Mouse (Mus musculus) lung, embryonic 15.5 days (tissue): ENCODE measurements around the gene Trim12c. TPM values are rescaled to one million over a fixed set of nuclear protein-coding genes. Genes with fewer than 3 reads are reported as not detected.
"Not testable (repeated sequence)": the region's sequence is repeated elsewhere in the genome, so short reads cannot be mapped to it uniquely, and the experiment has no call there.

Source experiments
- ATAC-seq: fragments of 200-750 bp; cut with Nextera tagmentation; 2 replicates; pipeline ENCODE4 v1.8.0; 2017; ENCODE audit warnings: moderate number of reproducible peaks, borderline replicate concordance; ENCODE audit not compliant: low FRiP score, low TSS enrichment; ENCODE audit errors: extremely low read depth
- H3K27ac ChIP-seq: fragments of 300-500 bp; sonication (generic); 2 replicates; pipeline ENCODE4 v1.5.1; 2015; ENCODE audit warnings: moderate library complexity, mild to moderate bottlenecking, inconsistent platforms
- H3K27me3 ChIP-seq: fragments of 300-500 bp; sonication (generic); 2 replicates; pipeline ENCODE4 v1.6.1; 2015; ENCODE audit warnings: inconsistent platforms
- H3K36me3 ChIP-seq: fragments of 300-500 bp; sonication (generic); 2 replicates; pipeline ENCODE4 v1.6.1; 2015; ENCODE audit warnings: inconsistent platforms
- H3K4me1 ChIP-seq: fragments of 300-500 bp; sonication (generic); 2 replicates; pipeline ENCODE4 v1.6.1; 2015; ENCODE audit warnings: inconsistent platforms
- H3K4me2 ChIP-seq: fragments of 300-500 bp; sonication (generic); 2 replicates; pipeline ENCODE4 v1.6.1; 2015; ENCODE audit warnings: inconsistent platforms, mild to moderate bottlenecking, moderate library complexity
- H3K4me3 ChIP-seq: fragments of 300-500 bp; sonication (generic); 2 replicates; pipeline ENCODE4 v1.5.1; 2015; ENCODE audit warnings: mild to moderate bottlenecking, inconsistent platforms
- H3K9ac ChIP-seq: fragments of 300-500 bp; sonication (generic); 2 replicates; pipeline ENCODE4 v1.6.1; 2015; ENCODE audit warnings: inconsistent platforms
- H3K9me3 ChIP-seq: fragments of 300-500 bp; sonication (generic); 2 replicates; pipeline ENCODE4 v1.6.1; 2016; ENCODE audit warnings: inconsistent platforms
- WGBS: fragments of 180-500 bp; shearing (Covaris S2); methylation state at CpG from one replicate; pipeline ENCODE4 v1.1.7; 2015; 5-methylcytosine and 5-hydroxymethylcytosine counted together
- polyA plus RNA-seq: library from polyadenylated mRNA; unstranded; fragments of >200 nt; fragmentation: Nextera tagmentation; extraction: Ambion mirVana; gene quantifications from 2 replicates; pipeline ENCODE4 v1.2.1, GENCODE M21; 2015

Gene Trim12c
- polyA plus RNA-seq, 1 experiment from 2014 or later = 2.3 TPM

GRCm38 (mm10) chr7:104315369-104316080 lies 37.6 kb downstream of the Trim12c start, which contains the start of gene Trim12a:
TSS of gene Trim12a (minus strand) at chr7:104315466.
- peak; percentile 89 for ATAC-seq
- not testable (repeated sequence) for H3K27ac ChIP-seq, H3K4me1 ChIP-seq, H3K9me3 ChIP-seq, H3K36me3 ChIP-seq, H3K27me3 ChIP-seq
- H3K4me3 ChIP-seq = peak within 1 kb of the TSS; percentile 48
- H3K4me2 ChIP-seq = peak within 1 kb of the TSS; percentile 54
- 16% methylated on average over 4 of the region's 4 CpGs for WGBS
- peak within 1 kb of the TSS; percentile 37 for H3K9ac ChIP-seq

- Histone ChIP-seq H3K4me2 (peak overlapping the region; percentile 54), H3K9me3 (no peaks in the 10 kb centered on the region), H3K27me3 (no peaks in the 10 kb centered on the region), H3K4me3 (peak overlapping the region; percentile 48), H3K36me3 (no peaks in the 10 kb centered on the region), H3K4me1 (no peaks in the 10 kb centered on the region), H3K27ac (no peak overlapping the region), H3K9ac (peak overlapping the region; percentile 37)
- WGBS = 10% methylated on average over 15 of the region's 15 CpGs
- peak; percentile 59; the same call in 1 of the 2 replicates for ATAC-seq
Measured at GRCm38 (mm10) chr7:104314796-104315353, 38.3 kb downstream of the Trim12c start.

DNA sequence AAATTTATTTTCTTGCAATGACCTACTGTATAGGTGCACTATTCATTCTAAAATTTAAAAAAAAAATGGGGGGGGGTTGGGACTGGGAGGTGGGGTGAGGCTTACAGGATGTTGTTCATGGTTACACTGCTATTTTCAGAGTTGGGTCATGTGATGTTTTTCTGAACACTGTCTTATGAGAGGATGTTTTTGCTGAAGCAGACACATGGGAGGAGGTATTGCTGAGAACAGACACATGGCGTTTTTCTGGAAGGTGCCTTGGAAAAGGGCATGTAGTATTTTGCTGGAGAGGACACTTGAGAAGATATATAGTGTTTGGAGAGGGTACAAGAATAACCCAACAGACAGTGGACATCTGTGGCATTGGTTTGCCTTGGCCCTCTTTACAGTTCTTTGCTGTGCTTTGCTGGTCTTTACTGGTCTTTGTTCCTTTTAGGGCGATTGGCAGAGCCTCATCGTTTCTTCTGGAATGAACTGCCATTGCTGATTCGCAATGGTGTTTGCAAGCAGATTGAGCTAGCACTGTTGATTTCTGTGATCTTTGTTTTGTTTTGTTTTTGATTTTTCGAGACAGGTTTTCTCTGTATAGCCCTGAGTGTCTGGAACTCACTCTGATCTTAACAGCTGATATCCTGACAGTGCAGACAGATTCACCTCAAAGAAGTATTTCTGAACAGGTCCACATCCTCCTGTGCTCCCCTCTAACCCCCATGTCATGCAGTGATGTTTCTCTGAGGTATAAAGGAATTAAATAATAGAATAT lies 61.3 kb downstream of the Trim12c start:
- Histone ChIP-seq H3K9me3 (no peaks in the 10 kb centered on the region), H3K36me3 (no peaks in the 10 kb centered on the region), H3K9ac (no peak overlapping the region), H3K4me2 (no peak overlapping the region), H3K4me3 (no peak overlapping the region), H3K27ac (no peak overlapping the region), H3K4me1 (no peaks in the 10 kb centered on the region), H3K27me3 (no peaks in the 10 kb centered on the region)
- ATAC-seq = no peak
- WGBS = 80% methylated on average over 5 of the region's 5 CpGs

DNA sequence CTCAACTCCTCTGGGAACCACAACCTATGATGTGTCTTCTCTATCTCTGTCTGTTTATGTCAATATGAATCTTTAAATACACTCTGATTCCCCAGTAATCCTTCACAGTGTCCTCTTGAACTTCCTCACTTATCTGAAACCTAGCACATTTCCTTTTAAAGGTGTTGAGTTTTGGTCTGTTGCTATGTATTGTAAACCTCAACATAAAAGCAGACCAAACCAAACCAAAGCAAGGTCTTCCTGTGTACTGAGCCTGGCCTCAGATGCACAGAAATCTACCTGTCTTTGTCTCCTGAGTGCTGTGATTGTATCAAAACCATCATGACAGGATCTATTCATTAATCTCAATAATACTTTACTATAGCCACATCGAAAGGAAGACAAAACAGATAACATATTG lies 62.5 kb downstream of the Trim12c start:
- no peak for ATAC-seq
- H3K4me3 ChIP-seq = no peak overlapping the region
- H3K27ac ChIP-seq = no peak overlapping the region
- no peaks in the 10 kb centered on the region for H3K4me1 ChIP-seq
- no peaks in the 10 kb centered on the region for H3K27me3 ChIP-seq
- no peak overlapping the region for H3K4me2 ChIP-seq
- 68% methylated on average over 1 of the region's 1 CpGs for whole genome bisulfite sequencing
- no peak overlapping the region for H3K9ac ChIP-seq
- H3K36me3 ChIP-seq = no peaks in the 10 kb centered on the region
- H3K9me3 ChIP-seq = no peaks in the 10 kb centered on the region

Other genes starting within 250 kb of the Trim12c start
- not detected in 2 replicates for gene Olfr646, start 248.5 kb downstream of the Trim12c start, polyA plus RNA-seq
- not detected in 2 replicates for gene Ubqln5, start 223.5 kb downstream of the Trim12c start, polyA plus RNA-seq
- gene Olfr643, start 216.0 kb downstream of the Trim12c start, polyA plus RNA-seq = not detected in 2 replicates
- gene Ubqln3, start 210.1 kb downstream of the Trim12c start, polyA plus RNA-seq = not detected in 2 replicates
- not detected in 2 replicates for gene Ubqlnl, start 202.8 kb downstream of the Trim12c start, polyA plus RNA-seq
- gene Olfm5, start 188.5 kb downstream of the Trim12c start, polyA plus RNA-seq = not detected in 2 replicates
- gene Olfr648, start 170.0 kb downstream of the Trim12c start, polyA plus RNA-seq = 0.12 and 0.20 TPM in 2 replicates
- not detected in 2 replicates for gene Olfr649, start 157.4 kb downstream of the Trim12c start, polyA plus RNA-seq
- gene Trim6, start 134.6 kb downstream of the Trim12c start, polyA plus RNA-seq = 0.75 and 0.98 TPM in 2 replicates
- gene Trim34a, start 108.9 kb downstream of the Trim12c start, polyA plus RNA-seq = 1.9 and 2.3 TPM in 2 replicates
- gene Trim5, start 65.3 kb downstream of the Trim12c start, polyA plus RNA-seq = 0.26 and 0.31 TPM in 2 replicates
- gene Trim12a, start 37.9 kb downstream of the Trim12c start, polyA plus RNA-seq = 4.2 and 5.6 TPM in 2 replicates
- gene Trim34b, start 23.9 kb downstream of the Trim12c start, polyA plus RNA-seq = 0.10 TPM in 1 of 2 replicates, not detected in the other
- gene Trim30b, start 16.5 kb upstream of the Trim12c start, polyA plus RNA-seq = 0.09 TPM in 2 replicates
- gene Trim30c, start 47.5 kb upstream of the Trim12c start, polyA plus RNA-seq = 0.22 and 0.26 TPM in 2 replicates
- 1.0 and 1.9 TPM in 2 replicates for gene Trim30a, start 111.8 kb upstream of the Trim12c start, polyA plus RNA-seq
- gene Trim30d, start 154.5 kb upstream of the Trim12c start, polyA plus RNA-seq = 0.55 and 0.76 TPM in 2 replicates
- not detected in 2 replicates for gene Olfr651, start 196.8 kb upstream of the Trim12c start, polyA plus RNA-seq
- not detected in 2 replicates for gene Olfr652, start 207.5 kb upstream of the Trim12c start, polyA plus RNA-seq
- not detected in 2 replicates for gene Olfr653, start 224.0 kb upstream of the Trim12c start, polyA plus RNA-seq
- not detected in 2 replicates for gene Olfr654, start 233.7 kb upstream of the Trim12c start, polyA plus RNA-seq
- not detected in 2 replicates for gene Olfr655, start 248.4 kb upstream of the Trim12c start, polyA plus RNA-seq